Mouse (Mus musculus) midbrain, embryonic 14.5 days (tissue): Measurements from ENCODE around the gene Ahcy. TPM values are rescaled to one million over a fixed set of nuclear protein-coding genes. Genes with fewer than 3 reads are reported as not detected.

Experiments used
- ATAC-seq: fragments of 200-750 bp; cut with Nextera tagmentation; 2 replicates; pipeline ENCODE4 v1.8.0; 2017; ENCODE audit warnings: moderate number of reproducible peaks, moderate library complexity; ENCODE audit not compliant: low FRiP score, low TSS enrichment
- DNase-seq: peaks from one replicate; pipeline ENCODE4 v3.0.0-alpha.2; 2015
- H3K27ac ChIP-seq: fragments of 300-500 bp; sonication (generic); replicated peaks from 2 replicates; pipeline ENCODE4 v1.5.1; 2014; ENCODE audit warnings: mild to moderate bottlenecking, low read depth, low read length, moderate library complexity
- H3K27me3 ChIP-seq: fragments of 300-500 bp; sonication (generic); 2 replicates; pipeline ENCODE4 v1.6.1; 2014; ENCODE audit warnings: low read length, control low read depth, mixed read lengths; ENCODE audit not compliant: control insufficient read depth, insufficient read depth
- H3K36me3 ChIP-seq: fragments of 300-500 bp; sonication (generic); 2 replicates; pipeline ENCODE4 v1.6.1; 2014; ENCODE audit warnings: low read length, control low read depth; ENCODE audit not compliant: control insufficient read depth, insufficient read depth
- H3K4me1 ChIP-seq: fragments of 300-500 bp; sonication (generic); 2 replicates; pipeline ENCODE4 v1.6.1; 2014; ENCODE audit warnings: mild to moderate bottlenecking, antibody characterized with exemption, low read length, control low read depth; ENCODE audit not compliant: control insufficient read depth, insufficient read depth
- H3K4me2 ChIP-seq: fragments of 300-500 bp; sonication (generic); 2 replicates; pipeline ENCODE4 v1.6.1; 2014; ENCODE audit warnings: mild to moderate bottlenecking, low read length, moderate library complexity
- H3K4me3 ChIP-seq: fragments of 300-500 bp; sonication (generic); replicated peaks from 2 replicates; pipeline ENCODE4 v1.5.1; 2014; ENCODE audit warnings: low read depth, low read length
- H3K9ac ChIP-seq: fragments of 300-500 bp; sonication (generic); replicated peaks from 2 replicates; pipeline ENCODE4 v1.6.1; 2014; ENCODE audit warnings: mild to moderate bottlenecking, low read length, moderate library complexity
- H3K9me3 ChIP-seq: fragments of 300-500 bp; sonication (generic); 2 replicates; pipeline ENCODE4 v1.6.1; 2016; ENCODE audit warnings: low read length, control low read depth, mixed read lengths; ENCODE audit not compliant: control insufficient read depth
- WGBS: fragments of 180-500 bp; shearing (Covaris S2); extraction: QIAGEN DNeasy Blood & Tissue Kit; methylation state at CpG from one replicate; pipeline ENCODE4 v1.1.7; 2014; 5-methylcytosine and 5-hydroxymethylcytosine counted together
- polyA plus RNA-seq: library from polyadenylated mRNA; unstranded; fragments of >200 nt; fragmentation: Nextera tagmentation; extraction: Ambion mirVana; gene quantifications from 2 replicates; pipeline ENCODE4 v1.2.1, GENCODE M21; 2014

Ahcy gene
- polyA plus RNA-seq, 1 experiment from 2014 or later = 41.8 TPM

GRCm38 (mm10) chr2:155098720-155099380 is 24.6 kb upstream of the Ahcy start:
- H3K4me3 ChIP-seq = no peak overlapping the region
- DNase-seq (peak; percentile 24), ATAC-seq (no peak)
- H3K36me3 ChIP-seq = no peaks in the 10 kb centered on the region
- H3K4me2 ChIP-seq = no peak overlapping the region
- H3K4me1 ChIP-seq = peaks cover 6% of the 10 kb centered on the region; the same call in 1 of the 2 replicates
- no peak overlapping the region for H3K9ac ChIP-seq
- WGBS = 83% methylated on average over 9 of the region's 9 CpGs
- H3K27ac ChIP-seq = no peak overlapping the region
- no peaks in the 10 kb centered on the region for H3K27me3 ChIP-seq
- no peaks in the 10 kb centered on the region for H3K9me3 ChIP-seq

- no peak overlapping the region for H3K9ac ChIP-seq
- H3K4me1 ChIP-seq = no peaks in the 10 kb centered on the region
- DNase-seq (no peak), ATAC-seq (no peak)
- no peaks in the 10 kb centered on the region for H3K9me3 ChIP-seq
- H3K4me2 ChIP-seq = no peak overlapping the region
- H3K27ac ChIP-seq = no peak overlapping the region
- H3K27me3 ChIP-seq = no peaks in the 10 kb centered on the region
- H3K36me3 ChIP-seq = no peaks in the 10 kb centered on the region
- 62% methylated on average over 4 of the region's 4 CpGs for WGBS
- no peak overlapping the region for H3K4me3 ChIP-seq
Measured at GRCm38 (mm10) chr2:155093418-155093817, 19.1 kb upstream of the Ahcy start.

GRCm38 (mm10) chr2:155091743-155092075 is 17.4 kb upstream of the Ahcy start:
- Histone ChIP-seq H3K27ac (no peak overlapping the region), H3K36me3 (no peaks in the 10 kb centered on the region), H3K4me1 (no peaks in the 10 kb centered on the region), H3K27me3 (no peaks in the 10 kb centered on the region), H3K9ac (no peak overlapping the region), H3K9me3 (no peaks in the 10 kb centered on the region), H3K4me3 (no peak overlapping the region), H3K4me2 (no peak overlapping the region)
- ATAC-seq (no peak), DNase-seq (no peak)
- WGBS = 82% methylated on average over 3 of the region's 3 CpGs

- DNase-seq = peak; percentile 1
- no peaks in the 10 kb centered on the region for H3K36me3 ChIP-seq
- H3K9me3 ChIP-seq = no peaks in the 10 kb centered on the region
- WGBS = 63% methylated on average over 13 of the region's 13 CpGs
- H3K4me1 ChIP-seq = no peaks in the 10 kb centered on the region
- H3K4me3 ChIP-seq = no peak overlapping the region
- H3K9ac ChIP-seq = no peak overlapping the region
- ATAC-seq = no peak
- no peak overlapping the region for H3K27ac ChIP-seq
- no peak overlapping the region for H3K4me2 ChIP-seq
- no peaks in the 10 kb centered on the region for H3K27me3 ChIP-seq
Measured at GRCm38 (mm10) chr2:155090909-155091742, 16.8 kb upstream of the Ahcy start.

DNA sequence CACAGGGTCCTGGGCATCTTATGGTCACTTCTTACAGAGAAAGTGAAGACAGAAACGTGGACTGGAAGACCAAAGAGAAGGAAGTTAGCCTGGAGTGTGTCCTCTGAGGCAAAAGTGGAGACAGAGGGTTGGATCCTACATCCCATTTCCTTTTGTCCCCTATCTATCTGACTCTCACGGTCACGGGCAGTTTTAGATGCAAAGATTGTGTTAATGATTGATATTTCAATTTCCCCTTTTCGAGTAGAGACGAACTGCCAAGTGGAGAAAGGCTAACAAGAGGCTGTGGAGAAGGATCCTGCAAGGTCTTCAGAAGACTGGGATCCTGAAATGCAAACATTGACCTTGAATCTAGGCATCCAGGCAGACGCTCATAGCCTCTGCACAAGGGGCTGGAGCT is 14.0 kb upstream of the Ahcy start:
- Histone ChIP-seq H3K4me1 (no peaks in the 10 kb centered on the region), H3K9me3 (no peaks in the 10 kb centered on the region), H3K27me3 (no peaks in the 10 kb centered on the region), H3K9ac (no peak overlapping the region), H3K36me3 (no peaks in the 10 kb centered on the region), H3K4me2 (no peak overlapping the region), H3K27ac (no peak overlapping the region), H3K4me3 (no peak overlapping the region)
- WGBS = 87% methylated on average over 6 of the region's 6 CpGs
- no peak for ATAC-seq
- DNase-seq = no peak

DNA sequence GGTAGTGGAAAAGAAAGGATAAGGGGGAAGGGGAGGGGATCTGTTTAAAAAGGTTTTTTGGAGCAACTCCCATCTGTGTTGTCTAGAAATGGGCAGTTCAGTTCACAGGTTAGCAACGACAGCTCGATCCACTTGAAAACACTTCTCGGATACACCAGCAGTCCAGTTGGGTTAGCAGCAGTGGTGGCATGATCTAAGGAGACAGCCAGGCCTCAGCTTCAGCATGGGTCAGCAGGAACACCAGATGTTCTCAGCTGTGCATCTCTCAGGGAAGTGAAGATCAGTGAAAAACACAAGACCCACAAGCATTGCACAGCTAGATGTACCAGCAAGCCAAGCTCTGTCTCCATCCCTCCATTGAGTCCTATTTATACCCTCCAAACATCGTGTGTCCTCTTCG is 12.0 kb upstream of the Ahcy start:
- no peak overlapping the region for H3K27ac ChIP-seq
- H3K9me3 ChIP-seq = no peaks in the 10 kb centered on the region

GRCm38 (mm10) chr2:155084546-155084945 is 10.2 kb upstream of the Ahcy start:
- no peak overlapping the region for H3K9ac ChIP-seq
- no peak overlapping the region for H3K4me3 ChIP-seq
- ATAC-seq = no peak
- H3K27ac ChIP-seq = no peak overlapping the region
- H3K27me3 ChIP-seq = no peaks in the 10 kb centered on the region
- no peaks in the 10 kb centered on the region for H3K4me1 ChIP-seq
- H3K9me3 ChIP-seq = no peaks in the 10 kb centered on the region
- no peak overlapping the region for H3K4me2 ChIP-seq
- WGBS = 89% methylated on average over 5 of the region's 5 CpGs
- H3K36me3 ChIP-seq = no peaks in the 10 kb centered on the region
- DNase-seq = no peak

More for the DNA sequence above, 12.0 kb upstream of the Ahcy start:
- ATAC-seq (no peak), DNase-seq (no peak)
- H3K9ac ChIP-seq = no peak overlapping the region
- no peak overlapping the region for H3K4me3 ChIP-seq
- no peaks in the 10 kb centered on the region for H3K4me1 ChIP-seq
- no peak overlapping the region for H3K4me2 ChIP-seq
- H3K36me3 ChIP-seq = no peaks in the 10 kb centered on the region
- no peaks in the 10 kb centered on the region for H3K27me3 ChIP-seq
- WGBS = 90% methylated on average over 5 of the region's 5 CpGs

GRCm38 (mm10) chr2:155082121-155082803 is 8.0 kb upstream of the Ahcy start:
- peak; percentile 68 for DNase-seq
- no peak for ATAC-seq
- Histone ChIP-seq H3K9ac (no peak overlapping the region), H3K9me3 (no peaks in the 10 kb centered on the region), H3K4me2 (no peak overlapping the region), H3K36me3 (no peaks in the 10 kb centered on the region), H3K27me3 (no peaks in the 10 kb centered on the region), H3K4me3 (no peak overlapping the region), H3K27ac (no peak overlapping the region), H3K4me1 (no peaks in the 10 kb centered on the region)
- WGBS = 21% methylated on average over 8 of the region's 8 CpGs
